Mouse (Mus musculus) kidney, embryonic 16.5 days (tissue): ENCODE results near the gene Atp6v1g2. TPM values are rescaled to one million over a fixed set of nuclear protein-coding genes. Genes with fewer than 3 reads are reported as not detected.
A peak's percentile ranks its signal among the peaks of the same experiment; 100 is the strongest.

Source experiments
- ATAC-seq: fragments of 200-750 bp; cut with Nextera tagmentation; 2 replicates; pipeline ENCODE4 v1.8.0; 2017; ENCODE audit warnings: moderate TSS enrichment; ENCODE audit not compliant: low FRiP score, low TSS enrichment
- H3K27ac ChIP-seq: fragments of 300-500 bp; sonication (generic); 2 replicates; pipeline ENCODE4 v1.5.1; 2014; ENCODE audit warnings: low read length
- H3K27me3 ChIP-seq: fragments of 300-500 bp; sonication (generic); 2 replicates; pipeline ENCODE4 v1.6.1; 2014; ENCODE audit warnings: low read length, control low read depth, mixed read lengths; ENCODE audit not compliant: insufficient read depth
- H3K36me3 ChIP-seq: fragments of 300-500 bp; sonication (generic); 2 replicates; pipeline ENCODE4 v1.6.1; 2014; ENCODE audit warnings: low read length, control low read depth, mixed read lengths; ENCODE audit not compliant: insufficient read depth
- H3K4me1 ChIP-seq: fragments of 300-500 bp; sonication (generic); 2 replicates; pipeline ENCODE4 v1.6.1; 2014; ENCODE audit warnings: low read length, control low read depth, mixed read lengths; ENCODE audit not compliant: insufficient read depth
- H3K4me2 ChIP-seq: fragments of 300-500 bp; sonication (generic); replicated peaks from 2 replicates; pipeline ENCODE4 v1.6.1; 2014; ENCODE audit warnings: low read depth, low read length
- H3K4me3 ChIP-seq: fragments of 300-500 bp; sonication (generic); 2 replicates; pipeline ENCODE4 v1.5.1; 2014; ENCODE audit warnings: mild to moderate bottlenecking, low read length
- H3K9ac ChIP-seq: fragments of 300-500 bp; sonication (generic); replicated peaks from 2 replicates; pipeline ENCODE4 v1.6.1; 2014; ENCODE audit warnings: low read length
- H3K9me3 ChIP-seq: fragments of 300-500 bp; sonication (generic); 2 replicates; pipeline ENCODE4 v1.6.1; 2016; ENCODE audit warnings: low read length, control low read depth
- WGBS: fragments of 180-500 bp; shearing (Covaris S2); extraction: QIAGEN DNeasy Blood & Tissue Kit; methylation state at CpG from one replicate; pipeline ENCODE4 v1.1.7; 2014; 5-methylcytosine and 5-hydroxymethylcytosine counted together
- polyA plus RNA-seq: library from polyadenylated mRNA; unstranded; fragments of >200 nt; fragmentation: Nextera tagmentation; extraction: Ambion mirVana; gene quantifications from 2 replicates; pipeline ENCODE4 v1.2.1, GENCODE M21; 2015

Atp6v1g2 gene
- polyA plus RNA-seq, 1 experiment from 2014 or later = 5.8 TPM

- peak within 1 kb of the TSS; percentile 32; the same call in 1 of the 2 replicates for H3K4me2 ChIP-seq
- H3K36me3 ChIP-seq = no peaks in the 10 kb centered on the region
- no peak within 1 kb of the TSS for H3K27ac ChIP-seq
- no peaks in the 10 kb centered on the region for H3K9me3 ChIP-seq
- WGBS = 23% methylated on average over 13 of the region's 13 CpGs
- ATAC-seq = no peak
- H3K4me1 ChIP-seq = 0 out of 2 replicates have a peak, but pooled peaks cover 9% of the 10 kb centered on the region
- no peak within 1 kb of the TSS for H3K4me3 ChIP-seq
- peaks cover 37% of the 10 kb centered on the region for H3K27me3 ChIP-seq
- H3K9ac ChIP-seq = no peak within 1 kb of the TSS
Observed at GRCm38 (mm10) chr17:35201787-35202186, 31.7 kb upstream of the Atp6v1g2 start, which contains the start of gene Tnf. TSS of gene Tnf (minus strand) at chr17:35202007.

GRCm38 (mm10) chr17:35202442-35202841 lies 31.0 kb upstream of the Atp6v1g2 start:
- no peaks in the 10 kb centered on the region for H3K36me3 ChIP-seq
- peaks cover 34% of the 10 kb centered on the region for H3K27me3 ChIP-seq
- H3K9ac ChIP-seq = no peak overlapping the region
- H3K9me3 ChIP-seq = no peaks in the 10 kb centered on the region
- 0 out of 2 replicates have a peak, but pooled peaks cover 9% of the 10 kb centered on the region for H3K4me1 ChIP-seq
- H3K27ac ChIP-seq = no peak overlapping the region
- no peak overlapping the region for H3K4me3 ChIP-seq
- H3K4me2 ChIP-seq = no peak overlapping the region
- 76% methylated on average over 4 of the region's 4 CpGs for WGBS
- no peak for ATAC-seq

GRCm38 (mm10) chr17:35204494-35205379 lies 28.7 kb upstream of the Atp6v1g2 start, which contains the start of gene Lta:
TSS of gene Lta (minus strand) at chr17:35205351.
- Histone ChIP-seq H3K9me3 (no peaks in the 10 kb centered on the region), H3K4me2 (no peak within 1 kb of the TSS), H3K4me3 (no peak within 1 kb of the TSS), H3K36me3 (no peaks in the 10 kb centered on the region), H3K27ac (no peak within 1 kb of the TSS), H3K4me1 (0 out of 2 replicates have a peak, but pooled peaks cover 9% of the 10 kb centered on the region), H3K9ac (no peak within 1 kb of the TSS), H3K27me3 (peaks cover 25% of the 10 kb centered on the region)
- 46% methylated on average over 20 of the region's 20 CpGs for WGBS
- ATAC-seq = no peak

GRCm38 (mm10) chr17:35205380-35205769 lies 28.1 kb upstream of the Atp6v1g2 start:
- Histone ChIP-seq H3K4me2 (no peak overlapping the region), H3K27ac (no peak overlapping the region), H3K9me3 (no peaks in the 10 kb centered on the region), H3K27me3 (peaks cover 19% of the 10 kb centered on the region), H3K36me3 (no peaks in the 10 kb centered on the region), H3K9ac (no peak overlapping the region), H3K4me3 (no peak overlapping the region), H3K4me1 (0 out of 2 replicates have a peak, but pooled peaks cover 9% of the 10 kb centered on the region)
- WGBS = 43% methylated on average over 10 of the region's 10 CpGs
- ATAC-seq = no peak

- ATAC-seq = no peak
Observed at GRCm38 (mm10) chr17:35209785-35210535, 23.5 kb upstream of the Atp6v1g2 start.

GRCm38 (mm10) chr17:35210593-35210992 lies 22.9 kb upstream of the Atp6v1g2 start:
- no peak overlapping the region for H3K4me2 ChIP-seq
- no peak overlapping the region for H3K9ac ChIP-seq
- WGBS = 49% methylated on average over 3 of the region's 3 CpGs
- ATAC-seq = no peak
- peaks cover 4% of the 10 kb centered on the region; the same call in 1 of the 2 replicates for H3K4me1 ChIP-seq
- no peaks in the 10 kb centered on the region for H3K27me3 ChIP-seq
- H3K27ac ChIP-seq = no peak overlapping the region
- H3K9me3 ChIP-seq = no peaks in the 10 kb centered on the region
- no peaks in the 10 kb centered on the region for H3K36me3 ChIP-seq
- H3K4me3 ChIP-seq = no peak overlapping the region

More at GRCm38 (mm10) chr17:35209785-35210535, 23.5 kb upstream of the Atp6v1g2 start:
- no peak overlapping the region for H3K9ac ChIP-seq
- no peak overlapping the region for H3K4me2 ChIP-seq
- WGBS = 76% methylated on average over 12 of the region's 12 CpGs
- no peaks in the 10 kb centered on the region for H3K27me3 ChIP-seq
- H3K4me3 ChIP-seq = no peak overlapping the region
- H3K4me1 ChIP-seq = peaks cover 9% of the 10 kb centered on the region; the same call in 1 of the 2 replicates
- no peak overlapping the region for H3K27ac ChIP-seq
- H3K9me3 ChIP-seq = no peaks in the 10 kb centered on the region
- H3K36me3 ChIP-seq = no peaks in the 10 kb centered on the region

GRCm38 (mm10) chr17:35213071-35213470 lies 20.4 kb upstream of the Atp6v1g2 start:
- H3K4me1 ChIP-seq = peaks cover 4% of the 10 kb centered on the region; the same call in 1 of the 2 replicates
- H3K4me2 ChIP-seq = no peak overlapping the region
- H3K4me3 ChIP-seq = no peak overlapping the region
- H3K27me3 ChIP-seq = no peaks in the 10 kb centered on the region
- H3K9ac ChIP-seq = no peak overlapping the region
- ATAC-seq = no peak
- WGBS = 92% methylated on average over 5 of the region's 5 CpGs
- H3K27ac ChIP-seq = no peak overlapping the region
- no peaks in the 10 kb centered on the region for H3K36me3 ChIP-seq
- H3K9me3 ChIP-seq = no peaks in the 10 kb centered on the region

- Histone ChIP-seq H3K27ac (peak overlapping the region; percentile 81), H3K4me2 (no peak overlapping the region)
- WGBS = 66% methylated on average over 18 of the region's 18 CpGs
Observed at GRCm38 (mm10) chr17:35218516-35219193, 14.8 kb upstream of the Atp6v1g2 start.

GRCm38 (mm10) chr17:35219601-35220041 lies 13.8 kb upstream of the Atp6v1g2 start:
- no peak overlapping the region for H3K4me2 ChIP-seq
- no peaks in the 10 kb centered on the region for H3K9me3 ChIP-seq
- H3K4me3 ChIP-seq = no peak overlapping the region
- no peak overlapping the region for H3K9ac ChIP-seq
- peaks cover 10% of the 10 kb centered on the region for H3K4me1 ChIP-seq
- peaks cover 12% of the 10 kb centered on the region; the same call in 1 of the 2 replicates for H3K36me3 ChIP-seq
- H3K27me3 ChIP-seq = no peaks in the 10 kb centered on the region
- ATAC-seq = no peak
- WGBS = 68% methylated on average over 6 of the region's 6 CpGs
- H3K27ac ChIP-seq = peak overlapping the region; percentile 22; the same call in 1 of the 2 replicates

More at GRCm38 (mm10) chr17:35218516-35219193, 14.8 kb upstream of the Atp6v1g2 start:
- peak; percentile 43; the same call in 1 of the 2 replicates for ATAC-seq
- Histone ChIP-seq H3K27me3 (no peaks in the 10 kb centered on the region), H3K36me3 (peaks cover 12% of the 10 kb centered on the region; the same call in 1 of the 2 replicates), H3K4me3 (no peak overlapping the region), H3K4me1 (peaks cover 13% of the 10 kb centered on the region), H3K9me3 (no peaks in the 10 kb centered on the region), H3K9ac (no peak overlapping the region)
